Mouse (Mus musculus): ENCODE data around the gene Apela. TPM values are rescaled to one million over a fixed set of nuclear protein-coding genes. Genes with fewer than 3 reads are reported as not detected.
"Not testable (repeated sequence)": the region's sequence is repeated elsewhere in the genome, so short reads cannot be mapped to it uniquely, and the experiment has no call there.

Apela gene
- polyA plus RNA-seq, 1 experiment from 2014 or later: 1.1 TPM

DNA sequence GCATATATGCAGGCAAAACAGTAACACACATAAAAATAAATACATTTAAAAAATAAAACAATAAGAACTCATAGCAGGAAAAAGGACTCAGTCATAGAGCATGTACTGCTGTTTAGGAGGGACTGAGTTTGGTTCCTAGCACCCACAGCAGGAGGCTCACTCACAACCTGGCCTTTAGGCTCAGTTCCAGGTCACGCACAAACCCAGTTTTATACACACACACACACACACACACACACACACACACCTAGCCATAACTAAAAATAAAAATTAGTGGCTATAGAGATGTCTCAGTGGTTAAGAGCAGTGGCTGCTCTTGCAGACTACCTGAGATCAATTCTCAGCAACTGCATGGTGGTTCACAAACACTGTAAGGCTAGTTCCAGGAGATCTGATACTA lies 5.0 kb downstream of the Apela start:
- no peak overlapping the region for H3K4me2 ChIP-seq (ENCODE audit: low read length)
- H3K9me3 ChIP-seq (ENCODE audit: control insufficient read depth, low read length): no peaks in the 10 kb centered on the region
- WGBS: 94% methylated on average over 1 of the region's 1 CpGs
- H3K27ac ChIP-seq (ENCODE audit: low read length): no peak overlapping the region
- peaks cover 9% of the 10 kb centered on the region; the same call in 1 of the 2 replicates for H3K4me1 ChIP-seq (replicated peaks; ENCODE audit: control insufficient read depth, insufficient read depth, low read length)
- no peak for ATAC-seq
- no peaks in the 10 kb centered on the region for H3K27me3 ChIP-seq (replicated peaks; ENCODE audit: control insufficient read depth, insufficient read depth, low read length)
- H3K36me3 ChIP-seq (ENCODE audit: control insufficient read depth, insufficient read depth): no peaks in the 10 kb centered on the region
- no peak overlapping the region for H3K4me3 ChIP-seq (replicated peaks; ENCODE audit: low read length)
- no peak overlapping the region for H3K9ac ChIP-seq (replicated peaks; ENCODE audit: low read depth, low read length)

DNA sequence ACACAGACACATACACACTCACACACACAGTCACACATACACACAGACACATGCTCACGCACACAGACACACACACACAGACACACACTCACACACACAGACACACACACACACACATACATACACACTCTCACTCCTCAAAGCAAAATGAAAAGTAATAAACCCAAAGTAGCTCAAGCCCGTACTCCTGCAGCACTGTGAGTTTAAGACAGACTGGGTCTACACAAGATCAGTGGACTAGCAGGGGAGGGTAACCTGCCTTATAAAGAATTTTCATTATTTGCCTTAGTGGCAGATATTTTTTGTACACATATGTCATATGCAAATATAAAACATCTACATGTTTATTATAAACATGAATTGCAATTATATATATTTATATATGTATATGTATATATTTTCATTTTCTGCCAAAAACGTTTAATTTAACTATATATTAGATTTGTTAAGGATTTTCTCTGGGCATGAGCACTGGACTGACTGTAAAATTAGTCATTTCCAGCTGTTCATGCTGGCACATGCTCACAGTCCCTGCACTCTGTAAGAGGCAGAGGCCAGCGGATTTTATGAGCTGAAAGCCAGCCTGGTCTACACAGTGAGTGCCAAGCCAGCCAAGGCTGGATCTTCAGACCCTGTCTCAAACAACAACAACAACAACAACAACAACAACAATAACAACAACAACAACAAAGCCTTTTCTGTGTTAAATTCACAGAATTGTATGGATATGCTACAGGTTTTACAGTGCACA lies 6.2 kb downstream of the Apela start:
- Histone ChIP-seq H3K9me3 (ENCODE audit: control insufficient read depth, low read length) (no peaks in the 10 kb centered on the region), H3K9ac (replicated peaks; ENCODE audit: low read depth, low read length) (no peak overlapping the region), H3K4me1 (replicated peaks; ENCODE audit: control insufficient read depth, insufficient read depth, low read length) (peaks cover 6% of the 10 kb centered on the region; the same call in 1 of the 2 replicates), H3K36me3 (ENCODE audit: control insufficient read depth, insufficient read depth) (no peaks in the 10 kb centered on the region), H3K4me2 (ENCODE audit: low read length) (no peak overlapping the region), H3K4me3 (replicated peaks; ENCODE audit: low read length) (no peak overlapping the region), H3K27ac (ENCODE audit: low read length) (no peak overlapping the region), H3K27me3 (replicated peaks; ENCODE audit: control insufficient read depth, insufficient read depth, low read length) (no peaks in the 10 kb centered on the region)
- WGBS: 79% methylated on average over 4 of the region's 4 CpGs
- no peak for ATAC-seq

DNA sequence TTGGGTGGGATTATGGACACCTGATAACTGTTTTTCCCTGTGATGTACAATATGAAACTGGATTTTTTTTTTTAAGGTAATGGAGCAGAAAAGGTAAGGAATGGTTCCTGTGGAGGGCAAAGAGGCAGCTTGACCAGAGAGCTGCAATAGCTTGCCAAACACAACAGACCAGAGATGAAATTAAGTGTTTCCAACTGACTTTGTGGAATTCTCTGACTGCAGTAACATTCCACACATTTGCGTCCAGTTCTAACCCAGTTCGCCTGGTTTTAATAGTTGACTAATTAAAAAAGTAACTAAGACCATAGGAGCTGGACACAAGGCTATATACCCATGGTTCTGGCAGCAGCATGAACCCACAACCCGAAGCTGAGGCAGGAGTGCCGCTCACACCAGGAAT lies 7.4 kb downstream of the Apela start:
- WGBS: 83% methylated on average over 4 of the region's 4 CpGs
- H3K27me3 ChIP-seq (replicated peaks; ENCODE audit: control insufficient read depth, insufficient read depth, low read length): no peaks in the 10 kb centered on the region
- H3K4me3 ChIP-seq (replicated peaks; ENCODE audit: low read length): no peak overlapping the region
- no peak overlapping the region for H3K9ac ChIP-seq (replicated peaks; ENCODE audit: low read depth, low read length)
- H3K4me2 ChIP-seq (ENCODE audit: low read length): no peak overlapping the region
- no peaks in the 10 kb centered on the region for H3K9me3 ChIP-seq (ENCODE audit: control insufficient read depth, low read length)
- no peak for ATAC-seq
- no peaks in the 10 kb centered on the region for H3K4me1 ChIP-seq (replicated peaks; ENCODE audit: control insufficient read depth, insufficient read depth, low read length)
- H3K36me3 ChIP-seq (ENCODE audit: control insufficient read depth, insufficient read depth): no peaks in the 10 kb centered on the region
- H3K27ac ChIP-seq (ENCODE audit: low read length): no peak overlapping the region

DNA sequence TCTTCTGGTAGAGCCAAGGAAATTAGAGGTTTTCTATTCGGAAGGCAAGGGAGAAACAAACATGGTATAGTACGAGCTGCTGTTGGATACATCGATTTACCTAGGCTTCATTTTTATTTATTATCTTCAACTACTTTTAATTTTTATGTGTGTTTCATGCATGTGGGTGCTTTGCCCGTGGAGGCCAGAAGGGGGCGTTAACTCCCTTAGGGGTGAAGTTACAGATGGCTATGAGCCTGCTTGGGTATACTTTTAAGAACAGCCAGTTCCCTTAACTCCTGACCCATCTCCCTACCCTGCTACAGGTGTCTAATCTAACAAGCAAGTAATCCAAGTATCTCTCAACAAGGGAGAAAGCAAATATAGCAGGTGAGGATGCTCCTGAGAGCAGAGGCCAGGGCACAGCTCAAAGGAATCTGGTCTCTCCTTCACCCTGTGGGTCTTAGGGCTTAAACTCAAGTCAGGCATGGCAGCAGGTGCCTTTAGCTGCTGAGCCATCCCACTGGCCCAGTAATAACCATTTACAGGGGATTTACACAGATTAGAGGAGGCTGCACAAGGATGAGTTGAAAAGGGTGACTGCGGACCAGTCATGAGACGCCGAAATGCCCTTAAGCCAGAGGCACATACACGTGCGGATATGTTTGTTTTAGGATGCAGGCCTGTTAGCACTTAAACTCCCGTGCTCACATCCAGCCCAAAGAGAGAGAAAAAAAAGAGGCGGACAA lies 8.0 kb downstream of the Apela start:
- Histone ChIP-seq H3K4me3 (replicated peaks; ENCODE audit: low read length) (no peak overlapping the region), H3K36me3 (ENCODE audit: control insufficient read depth, insufficient read depth) (no peaks in the 10 kb centered on the region), H3K27ac (ENCODE audit: low read length) (no peak overlapping the region), H3K9me3 (ENCODE audit: control insufficient read depth, low read length) (no peaks in the 10 kb centered on the region), H3K4me1 (replicated peaks; ENCODE audit: control insufficient read depth, insufficient read depth, low read length) (no peaks in the 10 kb centered on the region), H3K4me2 (ENCODE audit: low read length) (no peak overlapping the region), H3K9ac (replicated peaks; ENCODE audit: low read depth, low read length) (no peak overlapping the region), H3K27me3 (replicated peaks; ENCODE audit: control insufficient read depth, insufficient read depth, low read length) (no peaks in the 10 kb centered on the region)
- no peak for ATAC-seq
- 82% methylated on average over 12 of the region's 12 CpGs for WGBS

DNA sequence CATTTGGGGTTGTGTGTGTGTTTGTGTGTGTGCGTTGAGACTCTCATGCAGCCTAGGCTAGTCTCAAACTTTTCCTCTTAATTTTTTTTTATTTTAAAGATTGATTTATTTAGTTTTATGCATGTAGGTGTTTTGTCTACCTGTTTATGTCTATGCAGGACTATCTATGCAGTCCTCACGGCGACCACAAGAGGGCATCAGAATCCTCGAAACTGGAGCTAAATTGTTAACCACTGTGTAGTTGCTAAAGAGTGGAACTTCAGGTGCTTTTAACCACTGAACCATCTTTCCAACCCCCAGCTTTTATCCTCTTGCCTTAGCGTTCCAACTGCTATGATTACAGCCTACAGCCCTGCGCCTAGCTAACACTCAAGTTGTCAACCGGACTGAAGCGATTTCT lies 14.7 kb downstream of the Apela start:
- H3K4me3 ChIP-seq (replicated peaks; ENCODE audit: low read length): no peak overlapping the region
- ATAC-seq: no peak; the same call in 1 of the 2 replicates
- H3K4me1 ChIP-seq (replicated peaks; ENCODE audit: control insufficient read depth, insufficient read depth, low read length): no peaks in the 10 kb centered on the region
- H3K36me3 ChIP-seq (ENCODE audit: control insufficient read depth, insufficient read depth): no peaks in the 10 kb centered on the region
- H3K9ac ChIP-seq (replicated peaks; ENCODE audit: low read depth, low read length): no peak overlapping the region
- no peak overlapping the region for H3K27ac ChIP-seq (ENCODE audit: low read length)
- H3K4me2 ChIP-seq (ENCODE audit: low read length): no peak overlapping the region
- H3K9me3 ChIP-seq (ENCODE audit: control insufficient read depth, low read length): no peaks in the 10 kb centered on the region
- 45% methylated on average over 8 of the region's 8 CpGs for WGBS
- H3K27me3 ChIP-seq (replicated peaks; ENCODE audit: control insufficient read depth, insufficient read depth, low read length): no peaks in the 10 kb centered on the region

DNA sequence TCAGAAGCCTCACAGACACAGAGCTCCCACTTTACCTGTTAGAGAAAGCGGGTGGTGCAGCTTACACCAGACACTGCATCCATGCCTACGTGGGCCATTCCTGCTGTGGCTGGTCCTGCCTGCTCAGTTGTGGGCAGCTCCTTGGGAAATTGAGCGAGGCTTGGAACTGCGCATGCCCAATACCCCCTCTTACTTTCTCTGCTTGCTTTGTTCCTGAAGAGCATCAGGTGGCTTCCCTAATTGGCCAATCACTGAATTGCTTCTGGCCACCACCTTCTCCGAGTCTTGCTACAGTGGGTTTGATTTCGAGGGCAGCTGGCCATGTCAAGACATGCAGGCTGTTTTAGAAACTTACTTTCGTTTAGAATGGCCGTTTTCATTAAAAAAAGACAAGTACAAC lies 18.7 kb downstream of the Apela start, which contains the start of the genes Trim61 and Trim60:
TSS of gene Trim61 (minus strand) at position 101 of the 400 bp plus-strand sequence.
TSS of gene Trim60 (minus strand) at position 162 of the 400 bp plus-strand sequence.
- Histone ChIP-seq H3K9ac (replicated peaks; ENCODE audit: low read depth, low read length) (no peak within 1 kb of the TSS), H3K4me3 (replicated peaks; ENCODE audit: low read length) (no peak within 1 kb of the TSS), H3K4me2 (ENCODE audit: low read length) (no peak within 1 kb of the TSS), H3K36me3 (ENCODE audit: control insufficient read depth, insufficient read depth) (no peaks in the 10 kb centered on the region), H3K27ac (ENCODE audit: low read length) (no peak within 1 kb of the TSS), H3K9me3 (ENCODE audit: control insufficient read depth, low read length) (no peaks in the 10 kb centered on the region), H3K4me1 (replicated peaks; ENCODE audit: control insufficient read depth, insufficient read depth, low read length) (no peaks in the 10 kb centered on the region), H3K27me3 (replicated peaks; ENCODE audit: control insufficient read depth, insufficient read depth, low read length) (no peaks in the 10 kb centered on the region)
- no peak for ATAC-seq
- 83% methylated on average over 8 of the region's 8 CpGs for WGBS

DNA sequence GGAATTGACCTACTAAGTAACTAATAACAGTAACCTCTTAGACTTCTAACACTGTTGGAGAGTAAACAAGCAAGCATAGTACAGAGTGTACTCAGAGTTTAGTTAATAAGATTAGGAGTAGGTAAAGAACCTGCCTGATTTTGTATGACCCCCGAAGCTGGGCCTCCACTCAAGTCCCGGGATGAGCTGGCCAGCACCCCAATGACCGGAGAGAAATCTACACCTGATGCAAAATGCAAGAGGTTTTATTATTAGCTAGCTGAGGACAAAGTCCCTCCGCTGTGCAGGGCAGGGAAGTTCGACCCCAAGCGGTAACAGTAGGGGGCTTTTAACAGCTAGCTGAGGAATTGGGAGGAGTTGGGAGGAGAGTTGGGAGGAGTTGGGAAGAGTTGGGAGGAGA lies 29.5 kb downstream of the Apela start:
- not testable (repeated sequence) for H3K4me2 ChIP-seq (ENCODE audit: low read length); H3K9me3 ChIP-seq (ENCODE audit: control insufficient read depth, low read length); H3K4me1 ChIP-seq (replicated peaks; ENCODE audit: control insufficient read depth, insufficient read depth, low read length); H3K36me3 ChIP-seq (ENCODE audit: control insufficient read depth, insufficient read depth); ATAC-seq; H3K27ac ChIP-seq (ENCODE audit: low read length); H3K9ac ChIP-seq (replicated peaks; ENCODE audit: low read depth, low read length); H3K27me3 ChIP-seq (replicated peaks; ENCODE audit: control insufficient read depth, insufficient read depth, low read length); H3K4me3 ChIP-seq (replicated peaks; ENCODE audit: low read length)
- WGBS: 78% methylated on average over 6 of the region's 6 CpGs

DNA sequence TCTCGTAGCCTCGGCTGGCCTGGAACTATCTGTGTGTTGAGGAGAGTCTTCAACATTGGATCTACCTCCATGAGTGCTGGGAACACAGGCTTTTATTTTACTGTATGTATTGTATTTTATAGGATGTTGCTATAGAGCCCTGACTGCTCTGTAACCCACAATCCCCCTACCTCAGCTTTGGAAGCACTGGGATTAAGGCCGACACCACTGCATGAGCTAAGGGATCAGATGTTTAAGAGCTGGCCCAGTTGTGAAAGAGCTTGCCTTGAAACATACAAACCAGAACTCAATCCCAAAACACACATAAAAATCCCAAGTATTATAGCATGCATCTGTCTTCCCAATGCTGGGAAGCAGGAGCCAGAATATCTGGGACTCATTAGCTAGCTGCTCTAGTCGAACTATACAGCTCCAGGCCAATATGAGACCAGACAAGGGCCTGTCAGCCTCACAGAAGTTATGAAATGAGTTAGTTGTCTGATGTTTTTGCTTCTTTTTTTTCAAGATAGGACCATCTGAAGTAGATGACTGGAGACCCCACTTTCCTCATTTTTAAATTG lies 38.2 kb downstream of the Apela start:
- H3K4me1 ChIP-seq (replicated peaks; ENCODE audit: control insufficient read depth, insufficient read depth, low read length): no peaks in the 10 kb centered on the region
- no peak overlapping the region for H3K4me3 ChIP-seq (replicated peaks; ENCODE audit: low read length)
- H3K4me2 ChIP-seq (ENCODE audit: low read length): no peak overlapping the region
- H3K9ac ChIP-seq (replicated peaks; ENCODE audit: low read depth, low read length): no peak overlapping the region
- no peak for ATAC-seq
- H3K27ac ChIP-seq (ENCODE audit: low read length): no peak overlapping the region
- H3K36me3 ChIP-seq (ENCODE audit: control insufficient read depth, insufficient read depth): no peaks in the 10 kb centered on the region
- WGBS: 91% methylated on average over 4 of the region's 4 CpGs
- no peaks in the 10 kb centered on the region for H3K27me3 ChIP-seq (replicated peaks; ENCODE audit: control insufficient read depth, insufficient read depth, low read length)
- H3K9me3 ChIP-seq (ENCODE audit: control insufficient read depth, low read length): no peaks in the 10 kb centered on the region

DNA sequence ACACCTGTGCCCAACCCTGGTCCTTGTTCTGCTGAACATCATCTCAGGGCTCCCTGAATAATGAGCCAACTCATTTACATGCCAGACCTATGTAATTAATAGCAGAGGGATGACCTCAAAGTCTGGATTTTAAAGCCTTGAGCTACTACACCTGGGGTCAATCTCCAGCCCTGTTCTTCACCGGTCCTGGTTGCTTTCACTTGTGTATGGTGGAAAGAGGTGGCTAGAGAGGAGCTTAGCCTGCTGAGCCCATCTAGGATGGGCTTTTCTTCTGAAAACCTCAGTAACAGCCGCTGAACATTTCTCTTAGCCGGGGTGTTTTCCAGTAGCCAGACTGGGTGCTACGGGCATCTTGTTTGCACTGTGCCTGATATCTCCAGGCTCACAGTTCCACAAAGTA lies 49.4 kb downstream of the Apela start, which contains the start of gene Trim75:
TSS of gene Trim75 (minus strand) at position 101 of the 400 bp plus-strand sequence.
- Histone ChIP-seq H3K4me2 (ENCODE audit: low read length) (no peak within 1 kb of the TSS), H3K9ac (replicated peaks; ENCODE audit: low read depth, low read length) (no peak within 1 kb of the TSS), H3K9me3 (ENCODE audit: control insufficient read depth, low read length) (peaks cover 2% of the 10 kb centered on the region; the same call in 1 of the 2 replicates), H3K4me1 (replicated peaks; ENCODE audit: control insufficient read depth, insufficient read depth, low read length) (no peaks in the 10 kb centered on the region), H3K36me3 (ENCODE audit: control insufficient read depth, insufficient read depth) (no peaks in the 10 kb centered on the region), H3K27ac (ENCODE audit: low read length) (no peak within 1 kb of the TSS), H3K27me3 (replicated peaks; ENCODE audit: control insufficient read depth, insufficient read depth, low read length) (no peaks in the 10 kb centered on the region), H3K4me3 (replicated peaks; ENCODE audit: low read length) (no peak within 1 kb of the TSS)
- WGBS: 93% methylated on average over 4 of the region's 4 CpGs
- no peak for ATAC-seq

Measured in forebrain, embryonic 16.5 days (tissue).